Mouse (Mus musculus): ENCODE measurements around the gene Ppargc1a. TPM values are rescaled to one million over a fixed set of nuclear protein-coding genes. Genes with fewer than 3 reads are reported as not detected.

Ppargc1a gene
- polyA plus RNA-seq, 1 experiment from 2014 or later = 2.7 TPM

- no peaks in the 10 kb centered on the region for H3K4me1 ChIP-seq (ENCODE audit: control insufficient read depth, insufficient read depth, low read length)
- no peak for ATAC-seq (replicated peaks; ENCODE audit: insufficient number of reproducible peaks, low FRiP score, low TSS enrichment, low read depth)
- H3K4me3 ChIP-seq (ENCODE audit: low read depth, low read length) = no peak overlapping the region
- no peak for DNase-seq (ENCODE audit: low spot score)
- WGBS = 78% methylated on average over 5 of the region's 5 CpGs
- H3K27me3 ChIP-seq (ENCODE audit: control insufficient read depth, insufficient read depth, low read length) = no peaks in the 10 kb centered on the region
- H3K36me3 ChIP-seq (replicated peaks; ENCODE audit: control insufficient read depth, insufficient read depth, low read depth, low read length) = no peaks in the 10 kb centered on the region
- H3K4me2 ChIP-seq (ENCODE audit: low read depth, low read length) = no peak overlapping the region
- no peak overlapping the region for H3K9ac ChIP-seq (replicated peaks; ENCODE audit: low read length)
- H3K9me3 ChIP-seq (replicated peaks; ENCODE audit: control insufficient read depth, low read length) = no peaks in the 10 kb centered on the region
- no peak overlapping the region for H3K27ac ChIP-seq (replicated peaks; ENCODE audit: low read depth, low read length)
Observed at GRCm38 (mm10) chr5:51527498-51528164, 39.9 kb downstream of the Ppargc1a start.

DNA sequence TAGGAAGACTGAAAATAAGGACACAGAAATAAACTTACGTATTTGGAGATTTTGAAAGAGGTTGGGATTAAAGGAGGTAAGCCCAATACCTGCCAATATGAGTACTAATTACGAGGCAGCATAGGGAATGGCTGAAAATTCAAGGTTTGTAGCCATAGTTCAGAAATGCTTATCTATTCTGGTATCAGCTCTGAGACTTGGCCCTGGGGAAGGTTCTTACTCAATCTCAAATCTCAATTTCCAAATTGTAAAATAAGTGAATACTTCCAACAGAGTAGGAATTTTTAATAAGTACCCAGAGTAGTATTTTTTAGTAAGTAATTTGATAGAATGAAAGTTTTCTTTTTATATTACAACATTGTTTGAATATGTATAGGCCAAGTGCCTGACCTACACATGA, 41.7 kb downstream of the Ppargc1a start:
- ATAC-seq (replicated peaks; ENCODE audit: insufficient number of reproducible peaks, low FRiP score, low TSS enrichment, low read depth) (no peak), DNase-seq (ENCODE audit: low spot score) (no peak)
- whole genome bisulfite sequencing = 91% methylated on average over 2 of the region's 2 CpGs
- no peaks in the 10 kb centered on the region for H3K36me3 ChIP-seq (replicated peaks; ENCODE audit: control insufficient read depth, insufficient read depth, low read depth, low read length)
- no peaks in the 10 kb centered on the region for H3K9me3 ChIP-seq (replicated peaks; ENCODE audit: control insufficient read depth, low read length)
- no peak overlapping the region for H3K4me3 ChIP-seq (ENCODE audit: low read depth, low read length)
- H3K4me1 ChIP-seq (ENCODE audit: control insufficient read depth, insufficient read depth, low read length) = no peaks in the 10 kb centered on the region
- H3K27ac ChIP-seq (replicated peaks; ENCODE audit: low read depth, low read length) = no peak overlapping the region
- H3K27me3 ChIP-seq (ENCODE audit: control insufficient read depth, insufficient read depth, low read length) = no peaks in the 10 kb centered on the region
- no peak overlapping the region for H3K9ac ChIP-seq (replicated peaks; ENCODE audit: low read length)
- H3K4me2 ChIP-seq (ENCODE audit: low read depth, low read length) = no peak overlapping the region

- Histone ChIP-seq H3K4me1 (ENCODE audit: control insufficient read depth, insufficient read depth, low read length) (no peaks in the 10 kb centered on the region), H3K27me3 (ENCODE audit: control insufficient read depth, insufficient read depth, low read length) (no peaks in the 10 kb centered on the region), H3K4me3 (ENCODE audit: low read depth, low read length) (no peak overlapping the region), H3K36me3 (replicated peaks; ENCODE audit: control insufficient read depth, insufficient read depth, low read depth, low read length) (no peaks in the 10 kb centered on the region), H3K4me2 (ENCODE audit: low read depth, low read length) (no peak overlapping the region), H3K27ac (replicated peaks; ENCODE audit: low read depth, low read length) (no peak overlapping the region), H3K9ac (replicated peaks; ENCODE audit: low read length) (no peak overlapping the region), H3K9me3 (replicated peaks; ENCODE audit: control insufficient read depth, low read length) (no peaks in the 10 kb centered on the region)
- DNase-seq (ENCODE audit: low spot score) (no peak), ATAC-seq (replicated peaks; ENCODE audit: insufficient number of reproducible peaks, low FRiP score, low TSS enrichment, low read depth) (no peak)
- 85% methylated on average over 3 of the region's 3 CpGs for WGBS
Observed at GRCm38 (mm10) chr5:51520807-51521206, 46.7 kb downstream of the Ppargc1a start.

- Histone ChIP-seq H3K9me3 (replicated peaks; ENCODE audit: control insufficient read depth, low read length) (no peaks in the 10 kb centered on the region), H3K27me3 (ENCODE audit: control insufficient read depth, insufficient read depth, low read length) (no peaks in the 10 kb centered on the region), H3K4me2 (ENCODE audit: low read depth, low read length) (no peak overlapping the region), H3K9ac (replicated peaks; ENCODE audit: low read length) (no peak overlapping the region), H3K4me3 (ENCODE audit: low read depth, low read length) (no peak overlapping the region), H3K36me3 (replicated peaks; ENCODE audit: control insufficient read depth, insufficient read depth, low read depth, low read length) (no peaks in the 10 kb centered on the region), H3K4me1 (ENCODE audit: control insufficient read depth, insufficient read depth, low read length) (no peaks in the 10 kb centered on the region), H3K27ac (replicated peaks; ENCODE audit: low read depth, low read length) (no peak overlapping the region)
- 85% methylated on average over 6 of the region's 6 CpGs for WGBS
- ATAC-seq (replicated peaks; ENCODE audit: insufficient number of reproducible peaks, low FRiP score, low TSS enrichment, low read depth) (no peak), DNase-seq (ENCODE audit: low spot score) (no peak)
Observed at GRCm38 (mm10) chr5:51517440-51518187, 49.9 kb downstream of the Ppargc1a start.

- no peak overlapping the region for H3K4me3 ChIP-seq (ENCODE audit: low read depth, low read length)
- H3K9ac ChIP-seq (replicated peaks; ENCODE audit: low read length) = no peak overlapping the region
- 61% methylated on average over 2 of the region's 2 CpGs for WGBS
- H3K9me3 ChIP-seq (replicated peaks; ENCODE audit: control insufficient read depth, low read length) = no peaks in the 10 kb centered on the region
- peak; percentile 25 for DNase-seq (ENCODE audit: low spot score)
- no peak overlapping the region for H3K27ac ChIP-seq (replicated peaks; ENCODE audit: low read depth, low read length)
- no peaks in the 10 kb centered on the region for H3K27me3 ChIP-seq (ENCODE audit: control insufficient read depth, insufficient read depth, low read length)
- H3K36me3 ChIP-seq (replicated peaks; ENCODE audit: control insufficient read depth, insufficient read depth, low read depth, low read length) = no peaks in the 10 kb centered on the region
- ATAC-seq (replicated peaks; ENCODE audit: insufficient number of reproducible peaks, low FRiP score, low TSS enrichment, low read depth) = no peak
- H3K4me1 ChIP-seq (ENCODE audit: control insufficient read depth, insufficient read depth, low read length) = no peaks in the 10 kb centered on the region
- H3K4me2 ChIP-seq (ENCODE audit: low read depth, low read length) = no peak overlapping the region
Observed at GRCm38 (mm10) chr5:51504654-51505053, 62.9 kb downstream of the Ppargc1a start.

DNA sequence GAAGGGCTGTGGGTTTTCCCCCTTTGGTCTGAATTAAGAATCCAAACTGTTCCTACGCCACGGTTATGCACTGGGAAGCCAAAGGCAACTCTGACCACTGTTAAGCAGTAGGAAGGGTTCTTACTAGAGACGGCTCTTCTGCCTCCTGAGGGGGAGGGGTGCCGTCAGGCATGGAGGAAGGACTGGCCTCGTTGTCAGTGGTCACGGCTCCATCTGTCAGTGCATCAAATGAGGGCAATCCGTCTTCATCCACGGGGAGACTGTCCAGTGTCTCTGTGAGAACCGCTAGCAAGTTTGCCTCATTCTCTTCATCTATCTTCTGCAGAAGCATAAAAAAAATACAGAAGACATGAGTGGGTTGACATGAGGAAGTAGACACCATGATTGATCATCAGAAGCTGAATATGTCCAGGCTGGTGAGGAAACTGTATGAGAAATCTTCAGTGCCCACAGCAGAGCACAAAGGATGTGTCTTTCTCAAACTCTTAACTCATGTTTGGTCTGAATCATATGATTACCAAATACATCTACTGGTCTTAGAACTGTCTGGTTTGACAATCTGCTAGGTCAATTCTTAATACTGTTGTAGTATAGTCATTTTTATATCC, 69.5 kb downstream of the Ppargc1a start:
- Histone ChIP-seq H3K27ac (replicated peaks; ENCODE audit: low read depth, low read length) (no peak overlapping the region), H3K36me3 (replicated peaks; ENCODE audit: control insufficient read depth, insufficient read depth, low read depth, low read length) (no peaks in the 10 kb centered on the region), H3K4me2 (ENCODE audit: low read depth, low read length) (no peak overlapping the region), H3K27me3 (ENCODE audit: control insufficient read depth, insufficient read depth, low read length) (no peaks in the 10 kb centered on the region), H3K4me1 (ENCODE audit: control insufficient read depth, insufficient read depth, low read length) (no peaks in the 10 kb centered on the region), H3K9me3 (replicated peaks; ENCODE audit: control insufficient read depth, low read length) (no peaks in the 10 kb centered on the region), H3K4me3 (ENCODE audit: low read depth, low read length) (no peak overlapping the region), H3K9ac (replicated peaks; ENCODE audit: low read length) (no peak overlapping the region)
- DNase-seq (ENCODE audit: low spot score) (no peak), ATAC-seq (replicated peaks; ENCODE audit: insufficient number of reproducible peaks, low FRiP score, low TSS enrichment, low read depth) (no peak)
- 67% methylated on average over 9 of the region's 9 CpGs for WGBS

- Histone ChIP-seq H3K36me3 (replicated peaks; ENCODE audit: control insufficient read depth, insufficient read depth, low read depth, low read length) (no peaks in the 10 kb centered on the region), H3K4me3 (ENCODE audit: low read depth, low read length) (no peak overlapping the region), H3K4me2 (ENCODE audit: low read depth, low read length) (no peak overlapping the region), H3K9me3 (replicated peaks; ENCODE audit: control insufficient read depth, low read length) (no peaks in the 10 kb centered on the region), H3K4me1 (ENCODE audit: control insufficient read depth, insufficient read depth, low read length) (no peaks in the 10 kb centered on the region), H3K9ac (replicated peaks; ENCODE audit: low read length) (no peak overlapping the region), H3K27me3 (ENCODE audit: control insufficient read depth, insufficient read depth, low read length) (no peaks in the 10 kb centered on the region), H3K27ac (replicated peaks; ENCODE audit: low read depth, low read length) (no peak overlapping the region)
- ATAC-seq (replicated peaks; ENCODE audit: insufficient number of reproducible peaks, low FRiP score, low TSS enrichment, low read depth) (no peak), DNase-seq (ENCODE audit: low spot score) (no peak)
- WGBS = 59% methylated on average over 6 of the region's 6 CpGs
Observed at GRCm38 (mm10) chr5:51495446-51495845, 72.1 kb downstream of the Ppargc1a start.

DNA sequence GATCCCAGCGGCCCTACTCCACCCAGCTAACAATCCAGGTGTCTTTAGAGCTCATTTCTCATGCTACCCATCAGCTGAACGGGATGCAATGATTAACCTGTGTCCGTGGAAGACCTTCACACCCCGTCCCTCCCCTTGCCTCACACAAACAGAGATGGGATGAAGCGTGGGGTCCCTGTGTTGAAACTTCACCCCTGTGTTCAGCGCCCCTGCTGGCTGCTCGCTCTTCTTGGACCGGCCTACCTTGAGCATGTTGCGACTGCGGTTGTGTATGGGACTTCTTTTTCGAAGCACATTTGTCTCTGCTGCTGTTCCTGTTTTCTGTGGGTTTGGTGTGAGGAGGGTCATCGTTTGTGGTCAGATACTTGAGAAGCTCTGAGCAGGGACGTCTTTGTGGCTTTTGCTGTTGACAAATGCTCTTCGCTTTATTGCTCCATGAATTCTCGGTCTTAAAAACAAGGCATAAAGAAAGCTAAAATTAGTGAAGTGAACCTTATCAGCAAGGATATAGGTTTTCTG, 73.1 kb downstream of the Ppargc1a start:
- Histone ChIP-seq H3K9me3 (replicated peaks; ENCODE audit: control insufficient read depth, low read length) (no peaks in the 10 kb centered on the region), H3K9ac (replicated peaks; ENCODE audit: low read length) (no peak overlapping the region), H3K4me2 (ENCODE audit: low read depth, low read length) (no peak overlapping the region), H3K27ac (replicated peaks; ENCODE audit: low read depth, low read length) (no peak overlapping the region), H3K4me3 (ENCODE audit: low read depth, low read length) (no peak overlapping the region), H3K36me3 (replicated peaks; ENCODE audit: control insufficient read depth, insufficient read depth, low read depth, low read length) (no peaks in the 10 kb centered on the region), H3K4me1 (ENCODE audit: control insufficient read depth, insufficient read depth, low read length) (no peaks in the 10 kb centered on the region), H3K27me3 (ENCODE audit: control insufficient read depth, insufficient read depth, low read length) (no peaks in the 10 kb centered on the region)
- ATAC-seq (replicated peaks; ENCODE audit: insufficient number of reproducible peaks, low FRiP score, low TSS enrichment, low read depth) = no peak
- WGBS = 74% methylated on average over 15 of the region's 15 CpGs
- no peak for DNase-seq (ENCODE audit: low spot score)

Data from embryonic facial prominence, embryonic 11.5 days (tissue).